Mouse (Mus musculus) liver, adult 10 weeks (tissue): ENCODE measurements around the gene Ifnl3. TPM values are rescaled to one million over a fixed set of nuclear protein-coding genes. Genes with fewer than 3 reads are reported as not detected.

Source experiments
- polyA plus RNA-seq: library from polyadenylated mRNA; stranded (reverse); fragments of 350-450 nt; fragmentation: Illumina TruSeq; extraction: RNeasy Lipid Tissue Mini Kit (QIAGEN cat#74804); gene quantifications from one replicate; pipeline ENCODE4 v1.2.3, GENCODE M21; 2014; ENCODE audit warnings: low read depth, low replicate concordance

Gene Ifnl3
- polyA plus RNA-seq, result not detected

GRCm38 (mm10) chr7:28522536-28522935, at the start of gene Ifnl3:
Gene Ifnl3, plus strand, starts transcription at chr7:28522836.

GRCm38 (mm10) chr7:28510405-28510974, 12.1 kb upstream of the Ifnl3 start, which contains the start of gene Ifnl2:
Gene Ifnl2, minus strand, starts transcription at chr7:28510455.

GRCm38 (mm10) chr7:28540526-28540925, 17.9 kb downstream of the Ifnl3 start, which contains the start of gene Sycn:
Gene Sycn, plus strand, starts transcription at chr7:28540885.

GRCm38 (mm10) chr7:28547154-28547553, 24.5 kb downstream of the Ifnl3 start, which contains the start of gene Nccrp1:
Gene Nccrp1, minus strand, starts transcription at chr7:28547254.

Other genes starting within 250 kb of the Ifnl3 start
- 3.9 TPM for gene Eid2b, start 245.1 kb upstream of the Ifnl3 start, polyA plus RNA-seq
- gene Selenov, start 231.7 kb upstream of the Ifnl3 start, polyA plus RNA-seq, result not detected
- not detected for gene Dll3, start 220.6 kb upstream of the Ifnl3 start, polyA plus RNA-seq
- 6.1 TPM for gene Timm50, start 210.8 kb upstream of the Ifnl3 start, polyA plus RNA-seq
- 11.9 TPM for gene Supt5, start 184.1 kb upstream of the Ifnl3 start, polyA plus RNA-seq
- 116 TPM for gene Rps16, start 172.2 kb upstream of the Ifnl3 start, polyA plus RNA-seq
- gene Plekhg2, start 150.2 kb upstream of the Ifnl3 start, polyA plus RNA-seq, result 0.74 TPM
- gene Zfp36, start 142.6 kb upstream of the Ifnl3 start, polyA plus RNA-seq, result 87.4 TPM
- 1.7 TPM for gene Med29, start 130.1 kb upstream of the Ifnl3 start, polyA plus RNA-seq
- gene Paf1, start 129.9 kb upstream of the Ifnl3 start, polyA plus RNA-seq, result 27.4 TPM
- 8.5 TPM for gene Gmfg, start 85.4 kb upstream of the Ifnl3 start, polyA plus RNA-seq
- not detected for gene Lrfn1, start 70.9 kb upstream of the Ifnl3 start, polyA plus RNA-seq
- gene Ifnl2, start 12.4 kb upstream of the Ifnl3 start, polyA plus RNA-seq, result not detected
- gene Sycn, start 18.0 kb downstream of the Ifnl3 start, polyA plus RNA-seq, result not detected
- gene Nccrp1, start 24.4 kb downstream of the Ifnl3 start, polyA plus RNA-seq, result not detected
- 3.5 TPM for gene Samd4b, start 75.3 kb downstream of the Ifnl3 start, polyA plus RNA-seq
- gene Pak4, start 75.3 kb downstream of the Ifnl3 start, polyA plus RNA-seq, result 0.82 TPM
- not detected for gene Acp7, start 108.5 kb downstream of the Ifnl3 start, polyA plus RNA-seq
- gene Fbxo27, start 170.0 kb downstream of the Ifnl3 start, polyA plus RNA-seq, result not detected
- gene Fbxo17, start 194.0 kb downstream of the Ifnl3 start, polyA plus RNA-seq, result 0.32 TPM
- 34.0 TPM for gene Mrps12, start 219.0 kb downstream of the Ifnl3 start, polyA plus RNA-seq
- 0.34 TPM for gene Sars2, start 219.2 kb downstream of the Ifnl3 start, polyA plus RNA-seq
- not detected for gene Ccer2, start 233.3 kb downstream of the Ifnl3 start, polyA plus RNA-seq
- gene Sirt2, start 243.9 kb downstream of the Ifnl3 start, polyA plus RNA-seq, result 16.0 TPM
- 1.1 TPM for gene Nfkbib, start 244.7 kb downstream of the Ifnl3 start, polyA plus RNA-seq